Mouse (Mus musculus): ENCODE data around the gene Olfr1461.

The Olfr1461 gene

GRCm38 (mm10) chr19:13162700-13163099 lies at the start of gene Olfr1461:
Olfr1461 (plus strand) TSS chr19:13163000.
- no peak for DNase-seq

- DNase-seq = no peak
These were observed 13.4 kb upstream of the Olfr1461 start, which contains the start of gene Olfr1459 for GRCm38 (mm10) chr19:13149449-13149848. Olfr1459 (minus strand) TSS chr19:13149549.

GRCm38 (mm10) chr19:13185434-13185833 lies 22.6 kb downstream of the Olfr1461 start, which contains the start of gene Olfr1462:
Olfr1462 (plus strand) TSS chr19:13185734.
- no peak for DNase-seq
